Mouse (Mus musculus): ENCODE measurements around the gene Tmem182. TPM values are rescaled to one million over a fixed set of nuclear protein-coding genes. Genes with fewer than 3 reads are reported as not detected.

The Tmem182 gene
- polyA plus RNA-seq, 1 experiment from 2014 or later: 0.57 TPM

- Histone ChIP-seq H3K27me3 (replicated peaks; ENCODE audit: insufficient read depth, low read length) (no peaks in the 10 kb centered on the region), H3K4me2 (replicated peaks; ENCODE audit: low read depth, low read length) (no peak overlapping the region), H3K9ac (replicated peaks; ENCODE audit: low read depth) (no peak overlapping the region), H3K27ac (ENCODE audit: low read length) (no peak overlapping the region), H3K36me3 (ENCODE audit: insufficient read depth, low read length) (no peaks in the 10 kb centered on the region), H3K4me3 (ENCODE audit: low read depth, low read length) (no peak overlapping the region), H3K4me1 (ENCODE audit: insufficient read depth, low read depth, low read length) (no peaks in the 10 kb centered on the region), H3K9me3 (ENCODE audit: low read length) (no peaks in the 10 kb centered on the region)
- TF ChIP-seq CTCF (IDR thresholded peaks at IDR 0.05) (no peak), EP300 (IDR thresholded peaks at IDR 0.05) (no peak)
- WGBS: 86% methylated on average over 12 of the region's 12 CpGs
- DNase-seq (ENCODE audit: low spot score): no peak
- no peak for ATAC-seq
Observed at GRCm38 (mm10) chr1:40804118-40804517, 1.3 kb upstream of the Tmem182 start.

- Histone ChIP-seq H3K27me3 (replicated peaks; ENCODE audit: insufficient read depth, low read length) (no peaks in the 10 kb centered on the region), H3K4me2 (replicated peaks; ENCODE audit: low read depth, low read length) (no peak overlapping the region), H3K27ac (ENCODE audit: low read length) (no peak overlapping the region), H3K9me3 (ENCODE audit: low read length) (no peaks in the 10 kb centered on the region), H3K36me3 (ENCODE audit: insufficient read depth, low read length) (no peaks in the 10 kb centered on the region), H3K4me3 (ENCODE audit: low read depth, low read length) (no peak overlapping the region), H3K4me1 (ENCODE audit: insufficient read depth, low read depth, low read length) (no peaks in the 10 kb centered on the region), H3K9ac (replicated peaks; ENCODE audit: low read depth) (no peak overlapping the region)
- 85% methylated on average over 11 of the region's 11 CpGs for WGBS
- DNase-seq (ENCODE audit: low spot score): no peak
- no peak for TF ChIP-seq CTCF (IDR thresholded peaks at IDR 0.05)
- TF ChIP-seq EP300 (IDR thresholded peaks at IDR 0.05): no peak
- ATAC-seq: no peak
Observed at GRCm38 (mm10) chr1:40805891-40806290, 490 bp downstream of the Tmem182 start.

- Histone ChIP-seq H3K4me1 (ENCODE audit: insufficient read depth, low read depth, low read length) (no peaks in the 10 kb centered on the region), H3K27me3 (replicated peaks; ENCODE audit: insufficient read depth, low read length) (no peaks in the 10 kb centered on the region), H3K27ac (ENCODE audit: low read length) (no peak overlapping the region), H3K36me3 (ENCODE audit: insufficient read depth, low read length) (no peaks in the 10 kb centered on the region), H3K9me3 (ENCODE audit: low read length) (no peaks in the 10 kb centered on the region), H3K4me2 (replicated peaks; ENCODE audit: low read depth, low read length) (no peak overlapping the region), H3K9ac (replicated peaks; ENCODE audit: low read depth) (no peak overlapping the region), H3K4me3 (ENCODE audit: low read depth, low read length) (no peak overlapping the region)
- TF ChIP-seq EP300 (IDR thresholded peaks at IDR 0.05) (no peak), CTCF (IDR thresholded peaks at IDR 0.05) (no peak)
- ATAC-seq (no peak), DNase-seq (ENCODE audit: low spot score) (no peak)
- 72% methylated on average over 3 of the region's 3 CpGs for WGBS
Observed at GRCm38 (mm10) chr1:40808643-40809042, 3.2 kb downstream of the Tmem182 start.

GRCm38 (mm10) chr1:40815071-40815845, 9.9 kb downstream of the Tmem182 start:
- H3K9ac ChIP-seq (replicated peaks; ENCODE audit: low read depth): no peak overlapping the region
- DNase-seq (ENCODE audit: low spot score) (peak; percentile 32), ATAC-seq (peak; percentile 38; the same call in 1 of the 2 replicates)
- no peaks in the 10 kb centered on the region for H3K4me1 ChIP-seq (ENCODE audit: insufficient read depth, low read depth, low read length)
- H3K27me3 ChIP-seq (replicated peaks; ENCODE audit: insufficient read depth, low read length): no peaks in the 10 kb centered on the region
- no peak overlapping the region for H3K4me3 ChIP-seq (ENCODE audit: low read depth, low read length)
- H3K9me3 ChIP-seq (ENCODE audit: low read length): no peaks in the 10 kb centered on the region
- 53% methylated on average over 16 of the region's 16 CpGs for WGBS
- H3K4me2 ChIP-seq (replicated peaks; ENCODE audit: low read depth, low read length): no peak overlapping the region
- TF ChIP-seq CTCF (IDR thresholded peaks at IDR 0.05) (no peak), EP300 (IDR thresholded peaks at IDR 0.05) (no peak)
- no peak overlapping the region for H3K27ac ChIP-seq (ENCODE audit: low read length)
- H3K36me3 ChIP-seq (ENCODE audit: insufficient read depth, low read length): no peaks in the 10 kb centered on the region

- Histone ChIP-seq H3K27ac (ENCODE audit: low read length) (no peak overlapping the region), H3K9ac (replicated peaks; ENCODE audit: low read depth) (no peak overlapping the region), H3K4me3 (ENCODE audit: low read depth, low read length) (no peak overlapping the region), H3K9me3 (ENCODE audit: low read length) (no peaks in the 10 kb centered on the region), H3K27me3 (replicated peaks; ENCODE audit: insufficient read depth, low read length) (no peaks in the 10 kb centered on the region), H3K36me3 (ENCODE audit: insufficient read depth, low read length) (no peaks in the 10 kb centered on the region), H3K4me2 (replicated peaks; ENCODE audit: low read depth, low read length) (no peak overlapping the region), H3K4me1 (ENCODE audit: insufficient read depth, low read depth, low read length) (no peaks in the 10 kb centered on the region)
- DNase-seq (ENCODE audit: low spot score) (no peak), ATAC-seq (no peak)
- TF ChIP-seq EP300 (IDR thresholded peaks at IDR 0.05): no peak
- no peak for TF ChIP-seq CTCF (IDR thresholded peaks at IDR 0.05)
- WGBS: 53% methylated on average over 4 of the region's 4 CpGs
Observed at GRCm38 (mm10) chr1:40824517-40824916, 19.1 kb downstream of the Tmem182 start.

- Histone ChIP-seq H3K4me1 (ENCODE audit: insufficient read depth, low read depth, low read length) (no peaks in the 10 kb centered on the region), H3K4me2 (replicated peaks; ENCODE audit: low read depth, low read length) (no peak overlapping the region), H3K27ac (ENCODE audit: low read length) (no peak overlapping the region), H3K36me3 (ENCODE audit: insufficient read depth, low read length) (no peaks in the 10 kb centered on the region), H3K4me3 (ENCODE audit: low read depth, low read length) (no peak overlapping the region), H3K27me3 (replicated peaks; ENCODE audit: insufficient read depth, low read length) (no peaks in the 10 kb centered on the region), H3K9me3 (ENCODE audit: low read length) (no peaks in the 10 kb centered on the region), H3K9ac (replicated peaks; ENCODE audit: low read depth) (no peak overlapping the region)
- TF ChIP-seq CTCF (IDR thresholded peaks at IDR 0.05) (no peak), EP300 (IDR thresholded peaks at IDR 0.05) (no peak)
- ATAC-seq (no peak), DNase-seq (ENCODE audit: low spot score) (no peak)
- WGBS: 66% methylated on average over 8 of the region's 8 CpGs
Observed at GRCm38 (mm10) chr1:40824936-40825335, 19.5 kb downstream of the Tmem182 start.
